Mouse (Mus musculus): ENCODE data around the gene Tmed10.

The Tmed10 gene

DNA sequence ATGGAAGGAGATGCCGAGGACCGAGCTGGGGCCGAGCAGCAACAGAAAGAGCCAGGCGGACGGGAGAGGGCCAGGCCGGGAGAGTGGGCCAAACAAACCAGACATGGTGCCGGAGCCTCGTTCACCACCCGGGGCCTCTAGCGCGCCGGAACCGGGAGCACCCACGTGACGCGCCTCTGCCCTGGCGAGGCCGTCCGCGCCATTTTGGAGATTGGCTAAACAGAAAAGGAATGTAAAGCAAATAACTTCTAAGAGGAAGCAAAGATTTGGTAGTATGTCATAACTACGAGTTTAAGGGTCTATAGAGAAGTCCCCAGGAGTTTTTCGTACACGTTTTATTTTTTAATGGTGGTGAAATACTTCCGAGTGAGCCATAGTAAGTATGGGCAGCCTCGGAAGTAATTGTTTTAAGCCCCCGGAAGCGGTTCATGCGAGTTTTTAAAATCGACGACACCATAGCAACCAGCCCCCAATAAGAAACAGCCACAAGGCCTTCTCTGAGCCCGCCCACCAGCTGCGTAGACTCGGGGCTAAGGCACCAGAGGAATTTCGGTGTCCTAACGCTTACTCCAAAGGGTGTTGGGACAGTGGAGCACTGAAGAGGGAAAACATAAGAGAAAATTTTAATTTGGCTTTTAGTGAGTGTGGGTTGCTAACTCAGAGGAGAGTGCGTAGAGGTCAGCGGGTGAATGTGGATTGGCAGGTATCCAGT, at the start of gene Tmed10:
Gene Tmed10 (minus strand): TSS at position 287 of the 712 bp plus-strand sequence.
- peak; percentile 88 to 91 for DNase-seq

GRCm38 (mm10) chr12:85423236-85423635, 48.6 kb upstream of the Tmed10 start:
- DNase-seq: no peak

- no peak for DNase-seq
Measured at GRCm38 (mm10) chr12:85422536-85422935, 47.9 kb upstream of the Tmed10 start.

GRCm38 (mm10) chr12:85420945-85421344, 46.3 kb upstream of the Tmed10 start:
- DNase-seq: peak; percentile 40 to 48

DNA sequence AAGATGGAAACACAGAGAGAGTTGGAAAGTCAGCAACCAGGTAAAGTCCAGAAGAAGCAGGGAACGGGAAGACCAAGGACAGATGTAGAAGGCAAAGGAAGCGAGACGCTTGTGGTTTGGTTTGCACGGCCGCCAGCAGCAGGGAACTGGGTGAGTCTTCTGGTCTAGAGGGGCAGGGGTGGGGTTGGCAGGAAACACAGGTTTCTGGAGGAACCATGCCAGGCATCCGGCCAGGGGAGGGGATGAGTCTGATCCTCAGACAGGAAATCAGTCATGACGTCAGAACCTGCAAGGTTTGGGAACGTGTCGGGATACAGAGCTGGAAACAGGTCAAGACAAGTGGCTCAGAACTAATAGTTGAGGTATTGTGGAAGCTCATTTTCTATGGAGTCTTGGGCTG, 43.2 kb upstream of the Tmed10 start:
- no peak for DNase-seq

DNA sequence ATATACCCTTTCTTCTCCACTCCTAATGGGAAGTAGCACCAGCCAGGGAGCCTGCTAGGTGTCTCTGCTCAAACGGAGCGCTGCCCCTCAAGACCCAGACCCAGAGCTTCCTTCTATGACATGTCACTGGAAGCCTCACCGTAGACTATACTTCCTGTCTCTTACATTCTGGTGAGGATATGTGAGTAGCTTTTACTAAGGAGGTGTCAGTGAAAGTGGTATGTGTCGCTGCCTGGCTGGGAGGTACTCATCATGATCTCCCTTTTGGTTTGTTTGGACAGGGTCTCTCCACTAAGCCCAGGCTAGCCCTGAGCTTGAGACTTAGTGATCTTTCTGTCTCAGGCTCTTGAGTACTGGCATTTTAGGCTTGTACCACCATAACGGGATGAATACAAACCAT, 41.7 kb upstream of the Tmed10 start:
- no peak for DNase-seq

DNA sequence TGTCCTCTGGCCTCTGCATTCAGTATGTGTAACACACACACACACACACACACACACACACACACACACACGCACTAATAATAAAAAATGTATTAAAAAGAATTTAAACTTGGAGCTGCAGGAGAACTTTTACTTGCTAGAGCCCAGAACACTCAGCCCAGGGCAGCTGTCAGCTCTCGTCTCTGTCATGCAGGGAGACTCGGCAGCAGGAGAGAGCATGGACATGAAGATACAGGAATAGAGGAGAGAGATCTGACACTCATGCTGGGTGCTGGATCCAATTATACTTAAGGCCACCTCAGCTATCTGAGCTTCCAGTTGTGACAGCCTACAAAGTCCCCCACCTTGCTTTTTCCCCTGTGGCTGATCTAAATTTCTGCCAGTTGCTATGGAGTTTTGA, 41.2 kb upstream of the Tmed10 start:
- DNase-seq: no peak

- DNase-seq: no peak
Measured at GRCm38 (mm10) chr12:85411136-85411535, 36.5 kb upstream of the Tmed10 start.

DNA sequence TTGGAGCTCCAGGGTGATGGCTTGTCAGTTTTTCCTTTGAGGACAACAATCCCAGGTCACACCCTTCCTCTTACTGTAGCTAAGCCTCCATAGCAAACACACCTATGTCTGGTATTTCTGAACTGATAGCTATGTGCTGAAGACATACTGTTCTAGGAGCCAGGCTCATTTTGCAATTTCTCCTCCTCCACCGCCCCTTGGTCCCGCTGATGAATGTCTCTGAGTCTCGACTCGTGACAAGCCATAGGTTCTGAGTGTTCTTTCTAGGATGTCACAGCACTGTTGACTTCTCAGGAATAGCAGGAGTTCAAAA, 23.3 kb upstream of the Tmed10 start:
- no peak for DNase-seq

- DNase-seq: no peak
Measured at GRCm38 (mm10) chr12:85397063-85397959, 22.7 kb upstream of the Tmed10 start.

GRCm38 (mm10) chr12:85393981-85394380, 19.3 kb upstream of the Tmed10 start:
- DNase-seq: no peak

GRCm38 (mm10) chr12:85393526-85393925, 18.9 kb upstream of the Tmed10 start:
- DNase-seq: no peak

GRCm38 (mm10) chr12:85391148-85391547, 16.5 kb upstream of the Tmed10 start:
- DNase-seq: no peak

DNA sequence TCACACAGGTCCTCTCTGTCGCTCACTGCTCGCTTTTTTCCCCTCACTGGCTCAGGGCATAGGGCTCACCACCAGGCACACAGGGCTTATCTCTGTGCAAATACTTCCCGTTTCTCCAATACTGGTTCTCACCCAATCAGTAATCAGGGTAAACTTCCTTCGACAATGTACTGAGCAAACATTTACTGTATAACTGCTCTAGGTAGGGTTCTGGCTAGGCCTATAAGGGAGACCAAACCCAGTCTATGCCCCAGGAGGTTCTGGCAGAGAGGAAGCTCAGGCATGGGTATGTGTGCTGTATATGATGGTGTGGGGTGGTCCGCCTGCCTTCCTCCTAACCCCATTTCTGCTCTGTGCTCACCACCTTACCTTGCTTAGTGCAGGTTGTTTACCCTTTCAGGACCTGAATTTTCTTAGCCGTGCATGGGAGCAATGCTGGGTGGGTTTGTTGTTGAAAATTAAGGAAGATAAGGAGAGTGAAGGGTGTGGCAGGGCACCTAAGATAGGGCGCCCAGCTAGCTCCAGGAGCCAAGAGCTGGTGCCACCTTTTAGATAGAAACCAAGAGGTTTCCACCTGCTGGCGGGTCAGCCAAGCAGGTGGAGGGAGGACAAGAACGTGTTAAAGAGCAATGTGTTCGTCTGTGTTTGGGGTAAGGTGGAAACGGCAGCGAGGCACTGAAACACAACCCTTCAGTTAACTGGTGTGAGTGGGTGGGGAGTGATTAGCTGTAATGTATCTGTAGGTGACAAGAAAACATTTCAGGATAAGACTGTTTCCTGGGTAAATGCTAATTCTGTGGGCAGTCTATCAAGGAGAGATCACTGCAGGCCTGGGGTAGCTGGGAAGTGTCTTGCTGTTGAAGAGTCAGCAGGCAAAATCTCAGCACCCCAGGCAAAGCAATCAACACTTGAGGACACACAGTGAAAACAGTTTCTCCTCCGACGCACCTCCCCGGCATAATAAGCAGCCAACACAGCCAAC, 14.8 kb upstream of the Tmed10 start:
- DNase-seq: no peak

DNA sequence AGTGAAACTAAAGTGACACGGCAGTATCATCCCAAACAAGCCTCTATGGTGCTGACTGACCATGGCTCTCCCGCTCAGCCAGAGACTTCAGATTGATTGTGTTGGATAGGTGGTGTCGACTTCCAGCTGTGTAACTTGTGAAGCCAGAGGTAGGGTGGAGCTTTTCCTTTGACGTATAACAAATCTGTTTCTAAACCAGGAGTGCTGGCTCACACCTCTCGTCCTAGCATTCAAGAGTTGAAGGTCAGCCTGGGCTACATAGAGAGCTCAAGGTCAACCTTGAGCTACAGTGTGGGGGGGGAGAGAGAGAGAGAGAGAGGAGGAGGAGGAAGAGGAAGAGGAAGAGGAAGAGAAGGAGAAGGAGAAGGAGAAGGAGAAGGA, 11.3 kb upstream of the Tmed10 start:
- DNase-seq: no peak

GRCm38 (mm10) chr12:85385329-85385994, 10.8 kb upstream of the Tmed10 start:
- DNase-seq: no peak

DNA sequence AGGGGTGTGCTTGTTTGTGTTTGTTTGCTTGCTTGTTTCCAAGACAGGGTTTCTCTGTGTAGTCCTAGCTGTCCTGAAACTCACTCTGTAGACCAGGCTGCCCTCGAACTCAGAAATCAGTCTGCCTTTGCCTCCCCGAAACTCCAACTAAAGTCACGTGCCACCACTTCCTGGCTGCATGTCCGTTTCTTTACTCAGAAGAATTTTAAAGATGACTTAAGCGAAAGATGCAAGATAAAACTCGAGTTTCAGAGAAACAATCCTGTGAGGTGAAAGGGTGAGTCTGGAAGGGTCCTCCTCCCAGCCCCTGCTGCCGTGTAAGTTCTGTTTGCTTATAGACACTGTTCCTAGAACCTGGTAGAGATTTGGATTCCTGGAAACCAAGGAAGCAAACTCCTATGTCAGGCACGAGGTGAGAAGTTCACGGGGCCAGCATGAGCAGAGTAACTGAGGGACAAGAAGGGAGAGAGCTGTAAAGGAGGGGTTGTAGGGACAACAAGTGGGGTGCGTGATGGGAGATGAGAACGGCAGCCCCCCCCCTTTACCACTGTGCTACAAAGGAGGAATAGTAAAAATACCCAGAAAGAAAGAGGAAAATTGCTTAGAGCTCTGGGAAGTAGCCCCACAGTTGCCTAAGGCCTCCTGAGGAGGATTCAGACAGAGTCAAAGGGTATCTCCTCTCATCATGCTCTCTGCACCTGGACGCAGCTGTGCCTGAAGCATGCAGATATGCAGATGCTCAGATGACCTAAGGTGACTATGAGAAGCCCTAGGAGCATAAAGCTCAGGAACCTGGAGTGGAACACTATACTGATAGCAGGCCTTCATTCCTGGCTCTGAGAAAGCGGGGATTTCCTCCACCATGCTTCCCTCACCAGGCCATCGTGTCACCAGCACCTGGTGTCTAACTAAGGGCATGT, 8.4 kb upstream of the Tmed10 start:
- DNase-seq: no peak

DNA sequence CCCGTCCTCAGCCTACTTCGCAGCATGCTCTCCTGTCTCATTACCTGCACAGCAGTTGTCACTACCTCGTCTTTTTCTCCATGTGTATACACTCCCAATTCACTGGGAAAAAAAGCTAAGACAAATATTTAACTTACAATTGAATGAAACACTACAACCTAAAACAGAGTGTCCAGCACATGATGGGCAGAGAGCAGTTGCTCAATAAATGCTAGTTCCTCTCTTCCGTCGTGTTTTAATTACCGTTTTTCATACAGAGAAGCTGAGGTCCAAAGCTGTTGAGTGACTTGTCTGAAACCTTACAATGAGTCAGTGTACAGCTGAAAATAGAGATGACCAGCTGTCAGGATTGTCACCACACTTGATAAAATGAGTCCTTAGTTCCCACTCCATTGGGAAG, 6.9 kb upstream of the Tmed10 start:
- DNase-seq: no peak

DNA sequence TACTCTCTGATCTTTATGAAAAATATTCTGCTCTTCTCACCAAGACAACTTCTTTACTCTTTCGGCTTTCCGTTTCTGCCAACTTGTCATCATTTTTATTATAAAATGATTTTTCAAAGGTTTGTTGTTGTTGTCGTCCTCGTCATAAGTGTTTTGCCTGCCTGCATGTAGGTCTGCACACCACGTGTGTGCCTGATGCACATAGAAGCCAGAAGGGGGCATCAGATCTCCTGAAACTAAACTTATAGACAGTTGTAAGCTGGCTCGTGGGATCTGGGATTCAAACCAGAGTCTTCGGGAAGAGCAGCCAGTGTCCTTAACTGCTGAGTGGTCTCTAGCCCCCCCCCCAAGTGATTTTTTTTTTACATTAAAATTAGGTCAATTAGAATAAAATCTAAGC, 6.3 kb upstream of the Tmed10 start:
- no peak for DNase-seq

- no peak for DNase-seq
Measured at GRCm38 (mm10) chr12:85380308-85380707, 5.7 kb upstream of the Tmed10 start.

GRCm38 (mm10) chr12:85378271-85378670, 3.6 kb upstream of the Tmed10 start:
- DNase-seq: no peak
